Mouse (Mus musculus): ENCODE measurements around the gene Rps16.

DNA sequence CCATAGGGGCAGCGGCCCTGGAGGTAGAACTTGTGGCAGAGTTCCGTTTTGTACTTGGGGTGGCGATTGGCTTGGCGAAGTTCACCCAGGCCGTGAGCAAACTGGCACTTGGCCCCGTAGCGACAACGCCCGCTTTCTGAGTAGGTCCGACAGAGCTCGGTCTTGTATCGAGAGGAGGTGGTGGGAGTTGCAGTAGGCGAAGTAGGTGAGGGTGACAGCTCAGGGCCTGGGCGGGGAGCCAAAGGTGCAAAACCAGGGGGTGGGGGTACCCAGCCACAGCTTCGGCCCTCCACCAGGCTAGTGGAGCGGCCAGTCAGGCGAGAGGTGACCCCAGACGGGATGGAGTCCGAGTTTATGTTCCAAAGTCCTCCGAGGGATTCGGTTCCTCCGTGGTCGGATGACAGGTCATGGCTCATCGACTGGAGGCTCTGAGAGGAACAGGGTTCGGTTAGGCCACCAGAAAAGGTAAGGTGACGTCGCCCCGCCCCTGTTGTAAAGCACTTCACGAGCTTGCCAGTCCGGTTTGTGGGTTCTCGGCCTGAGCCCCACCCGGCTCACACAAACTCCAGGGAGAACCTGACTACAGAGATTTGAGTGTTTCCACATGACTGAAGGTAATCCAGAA, 27.7 kb downstream of the Rps16 start:
- TF ChIP-seq CTCF (IDR thresholded peaks at IDR 0.05; ENCODE audit: low read depth, low read length) (no peak), TAL1 (conservative IDR thresholded peaks at IDR 0.05; ENCODE audit: low read depth, low read length) (no peak), POLR2AphosphoS5 (IDR thresholded peaks at IDR 0.05; ENCODE audit: insufficient replicate concordance, low read depth, low read length) (no peak), GATA1 (IDR thresholded peaks at IDR 0.05; ENCODE audit: borderline replicate concordance, low read length) (no peak), GATA2 (IDR thresholded peaks at IDR 0.05; ENCODE audit: borderline replicate concordance, low read depth, low read length) (no peak)

Data from G1E (cell line).